Mouse (Mus musculus): ENCODE results near the gene Usp51. TPM values are rescaled to one million over a fixed set of nuclear protein-coding genes. Genes with fewer than 3 reads are reported as not detected.
"Not testable (repeated sequence)": the region's sequence is repeated elsewhere in the genome, so short reads cannot be mapped to it uniquely, and the experiment has no call there.

Usp51 gene
- total RNA-seq (2014; rRNA removed) (0.07 TPM in 1 of 2 replicates, not detected in the other), polyA plus RNA-seq (2012; rRNA removed) (not detected in 2 replicates)

DNA sequence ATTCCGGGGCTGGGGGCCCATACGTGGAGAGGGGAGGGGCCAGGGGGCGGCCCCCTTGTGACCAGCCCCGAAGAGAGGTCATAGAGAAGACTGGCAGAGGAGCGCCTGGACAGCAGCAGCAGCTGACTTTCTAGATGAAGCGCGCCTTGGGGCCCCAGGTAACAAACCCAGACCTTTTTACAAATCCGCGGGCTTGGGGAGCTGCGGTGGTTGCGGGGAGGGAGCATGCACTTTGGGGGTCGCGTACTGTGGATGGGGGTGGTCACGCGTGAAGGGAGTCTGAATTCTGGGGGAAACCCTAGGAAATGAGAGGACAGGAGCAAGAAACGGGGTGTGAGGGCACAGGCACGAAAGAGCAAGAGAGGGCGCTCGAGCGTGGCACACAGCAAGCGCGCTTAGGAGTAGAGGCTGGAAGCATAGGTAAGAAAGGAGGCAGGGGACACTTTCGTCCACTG lies at the start of gene Usp51:
Usp51 (plus strand) TSS at position 83 of the 455 bp plus-strand sequence.
- DNase-seq (ENCODE audit: extremely low read depth, low read depth, low spot score), result peak; percentile 11
- no peak for TF ChIP-seq POLR2A (IDR thresholded peaks at IDR 0.05; ENCODE audit: extremely low read depth, insufficient read depth, low read length)
- TF ChIP-seq CTCF (IDR thresholded peaks at IDR 0.05; ENCODE audit: low read depth, low read length), result peak; percentile 45
- WGBS, result 2% methylated on average over 23 of the region's 23 CpGs

DNA sequence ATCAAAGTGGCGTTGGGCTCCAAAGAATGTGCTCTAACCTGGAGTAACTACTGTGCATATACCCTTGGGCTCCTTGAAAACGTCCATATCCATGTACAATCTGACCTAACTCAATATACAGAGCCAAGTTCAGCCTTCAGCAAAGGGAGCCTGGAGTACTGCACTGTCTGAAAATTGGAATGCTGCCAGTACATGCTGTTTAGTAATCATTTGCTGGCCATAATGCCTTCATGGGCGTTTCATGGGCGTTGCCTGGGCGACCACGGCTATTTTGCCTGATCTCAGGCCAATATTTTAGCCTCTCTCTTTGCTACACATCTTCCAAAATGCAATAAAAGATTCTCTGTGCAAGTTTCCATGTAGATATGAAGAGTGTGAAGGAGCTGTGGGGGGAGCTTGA lies 36.7 kb upstream of the Usp51 start:
- Histone ChIP-seq H3K79me2 (ENCODE audit: control insufficient read depth, insufficient read depth, low read length) (no peaks in the 10 kb centered on the region), H3K36me3 (ENCODE audit: control insufficient read depth, insufficient read depth, low read length) (no peaks in the 10 kb centered on the region), H3K27me3 (ENCODE audit: control insufficient read depth, insufficient read depth, low read length) (no peaks in the 10 kb centered on the region), H3K9ac (ENCODE audit: low read depth, low read length) (no peak overlapping the region), H3K27ac (replicated peaks; ENCODE audit: insufficient read depth, low read depth, low read length) (no peak overlapping the region), H3K4me1 (ENCODE audit: control insufficient read depth, insufficient read depth, low read length) (no peaks in the 10 kb centered on the region), H3K4me3 (ENCODE audit: insufficient read depth, low read depth, low read length) (no peak overlapping the region)
- no peak for DNase-seq (ENCODE audit: extremely low read depth, low read depth, low spot score)
- 73% methylated on average over 6 of the region's 6 CpGs for WGBS
- TF ChIP-seq POLR2A (IDR thresholded peaks at IDR 0.05; ENCODE audit: extremely low read depth, insufficient read depth, low read length), result no peak
- no peak for TF ChIP-seq CTCF (IDR thresholded peaks at IDR 0.05; ENCODE audit: low read depth, low read length)

More for the DNA sequence above, at the start of gene Usp51:
- Histone ChIP-seq H3K36me3 (ENCODE audit: control insufficient read depth, insufficient read depth, low read length) (no peaks in the 10 kb centered on the region), H3K79me2 (ENCODE audit: control insufficient read depth, insufficient read depth, low read length) (no peaks in the 10 kb centered on the region), H3K27me3 (ENCODE audit: control insufficient read depth, insufficient read depth, low read length) (no peaks in the 10 kb centered on the region), H3K4me3 (ENCODE audit: insufficient read depth, low read depth, low read length) (peak within 1 kb of the TSS; percentile 99), H3K4me1 (ENCODE audit: control insufficient read depth, insufficient read depth, low read length) (no peaks in the 10 kb centered on the region), H3K9ac (ENCODE audit: low read depth, low read length) (peak within 1 kb of the TSS; percentile 68), H3K27ac (replicated peaks; ENCODE audit: insufficient read depth, low read depth, low read length) (peak within 1 kb of the TSS; percentile 37)

DNA sequence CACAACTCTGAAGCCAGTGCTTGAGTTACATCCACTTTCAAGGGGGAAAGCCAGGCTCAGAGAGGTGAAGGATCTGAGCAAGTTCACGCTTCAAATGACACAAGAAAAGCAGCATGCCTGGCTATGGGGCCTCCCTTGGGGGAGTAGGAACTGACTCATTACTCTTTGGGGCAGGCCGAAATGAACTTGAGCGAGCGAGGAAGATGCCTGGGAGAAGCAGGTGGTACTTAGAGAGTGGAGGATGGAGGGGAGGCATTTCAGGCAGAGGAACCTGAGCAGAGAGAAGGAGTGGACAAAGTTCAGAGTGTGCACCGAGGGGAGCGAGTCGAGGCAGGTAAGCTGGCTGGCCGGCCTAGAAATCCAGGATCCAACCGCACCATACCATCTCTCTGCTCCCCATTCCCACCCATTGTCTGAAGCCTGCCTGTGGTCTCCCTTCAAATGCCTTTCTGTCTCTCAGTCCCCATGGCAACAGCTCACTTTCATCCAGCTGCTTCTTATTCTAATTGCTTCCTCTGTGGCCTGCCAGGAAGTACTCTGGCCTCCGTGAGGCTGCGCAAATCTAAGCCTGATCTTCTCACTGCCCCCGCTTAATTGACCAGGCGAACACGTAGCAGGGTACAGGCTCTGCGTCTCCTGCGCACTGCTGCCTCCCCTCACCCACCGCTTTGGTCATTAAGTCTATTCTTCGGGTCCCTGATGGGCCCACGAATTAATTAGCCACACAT lies 32.6 kb upstream of the Usp51 start:
- not testable (repeated sequence) for H3K27ac ChIP-seq (replicated peaks; ENCODE audit: insufficient read depth, low read depth, low read length); H3K9ac ChIP-seq (ENCODE audit: low read depth, low read length); H3K36me3 ChIP-seq (ENCODE audit: control insufficient read depth, insufficient read depth, low read length); H3K4me3 ChIP-seq (ENCODE audit: insufficient read depth, low read depth, low read length); H3K79me2 ChIP-seq (ENCODE audit: control insufficient read depth, insufficient read depth, low read length); H3K4me1 ChIP-seq (ENCODE audit: control insufficient read depth, insufficient read depth, low read length); H3K27me3 ChIP-seq (ENCODE audit: control insufficient read depth, insufficient read depth, low read length); DNase-seq (ENCODE audit: extremely low read depth, low read depth, low spot score)
- 35% methylated on average over 4 of the region's 19 CpGs for WGBS

DNA sequence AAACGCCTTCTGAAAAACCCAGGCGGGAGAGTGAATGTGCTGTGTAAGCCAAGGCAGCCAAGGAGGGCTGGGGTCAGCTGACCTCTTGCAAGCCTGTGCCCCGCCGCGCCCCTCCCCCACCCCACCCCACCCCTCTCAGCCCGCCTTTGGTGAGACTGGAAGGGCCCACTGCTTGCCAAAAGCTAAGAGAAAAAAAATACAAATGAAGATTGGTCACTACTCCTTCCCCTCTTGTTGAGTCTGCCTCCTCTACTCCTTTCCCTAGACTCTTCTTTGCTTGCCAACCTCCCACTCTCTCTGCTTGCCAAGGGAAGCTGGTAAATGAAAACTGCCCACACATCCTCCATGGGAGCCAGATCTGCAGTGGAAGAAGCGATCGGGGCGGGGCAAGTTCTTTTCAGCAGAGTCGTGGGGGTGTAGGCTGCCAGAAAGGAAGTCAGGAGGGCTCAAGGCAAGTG lies 32.0 kb upstream of the Usp51 start:
- no peak overlapping the region for H3K27ac ChIP-seq (replicated peaks; ENCODE audit: insufficient read depth, low read depth, low read length)
- no peak for DNase-seq (ENCODE audit: extremely low read depth, low read depth, low spot score)
- no peaks in the 10 kb centered on the region for H3K79me2 ChIP-seq (ENCODE audit: control insufficient read depth, insufficient read depth, low read length)
- H3K4me3 ChIP-seq (ENCODE audit: insufficient read depth, low read depth, low read length), result no peak overlapping the region
- no peaks in the 10 kb centered on the region for H3K36me3 ChIP-seq (ENCODE audit: control insufficient read depth, insufficient read depth, low read length)
- no peaks in the 10 kb centered on the region for H3K4me1 ChIP-seq (ENCODE audit: control insufficient read depth, insufficient read depth, low read length)
- TF ChIP-seq POLR2A (IDR thresholded peaks at IDR 0.05; ENCODE audit: extremely low read depth, insufficient read depth, low read length), result no peak
- no peak for TF ChIP-seq CTCF (IDR thresholded peaks at IDR 0.05; ENCODE audit: low read depth, low read length)
- no peak overlapping the region for H3K9ac ChIP-seq (ENCODE audit: low read depth, low read length)
- whole genome bisulfite sequencing, result 7% methylated on average over 10 of the region's 10 CpGs
- H3K27me3 ChIP-seq (ENCODE audit: control insufficient read depth, insufficient read depth, low read length), result no peaks in the 10 kb centered on the region

DNA sequence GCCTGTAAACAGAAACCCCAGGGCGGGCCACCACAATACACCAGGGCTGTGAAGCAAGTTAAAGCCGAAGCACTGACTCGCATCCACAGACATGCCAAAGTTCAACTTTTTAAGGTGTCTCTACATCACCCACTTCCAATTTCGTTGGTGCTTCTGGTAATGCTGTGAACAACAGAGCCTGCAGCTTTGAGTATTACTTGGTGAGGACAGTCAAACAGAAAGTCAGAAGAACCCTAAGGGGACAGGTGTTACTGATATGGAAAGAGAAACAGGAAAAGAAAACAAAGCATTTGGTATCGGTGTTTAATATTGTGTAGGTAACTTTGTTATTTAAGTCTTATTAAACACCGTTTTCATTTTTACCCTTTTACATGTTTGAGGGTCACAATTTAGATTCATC lies 29.7 kb upstream of the Usp51 start:
- TF ChIP-seq POLR2A (IDR thresholded peaks at IDR 0.05; ENCODE audit: extremely low read depth, insufficient read depth, low read length) (no peak), CTCF (IDR thresholded peaks at IDR 0.05; ENCODE audit: low read depth, low read length) (no peak)
- DNase-seq (ENCODE audit: extremely low read depth, low read depth, low spot score), result no peak
- WGBS, result 88% methylated on average over 6 of the region's 6 CpGs

DNA sequence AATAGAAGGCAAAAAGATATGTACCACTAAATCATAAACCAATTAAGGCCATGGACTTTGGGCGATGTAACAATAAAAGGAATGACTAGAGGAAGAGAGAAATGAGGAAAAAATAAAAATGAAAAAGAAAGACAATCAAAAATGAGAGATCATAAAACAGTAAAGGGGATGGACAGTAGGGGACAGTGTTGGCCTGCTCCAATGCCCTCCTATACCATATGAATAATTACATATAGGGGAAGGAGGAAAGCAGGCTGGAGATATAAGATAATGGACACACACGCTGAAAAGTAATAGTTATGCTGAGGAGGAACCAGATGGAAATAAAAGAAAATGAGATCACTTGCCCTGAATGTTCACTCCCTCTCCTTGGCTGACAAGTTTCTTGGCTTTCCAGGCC lies 21.3 kb upstream of the Usp51 start:
- Histone ChIP-seq H3K36me3 (ENCODE audit: control insufficient read depth, insufficient read depth, low read length) (no peaks in the 10 kb centered on the region), H3K4me1 (ENCODE audit: control insufficient read depth, insufficient read depth, low read length) (no peaks in the 10 kb centered on the region), H3K27ac (replicated peaks; ENCODE audit: insufficient read depth, low read depth, low read length) (no peak overlapping the region), H3K9ac (ENCODE audit: low read depth, low read length) (no peak overlapping the region), H3K4me3 (ENCODE audit: insufficient read depth, low read depth, low read length) (no peak overlapping the region), H3K79me2 (ENCODE audit: control insufficient read depth, insufficient read depth, low read length) (no peaks in the 10 kb centered on the region), H3K27me3 (ENCODE audit: control insufficient read depth, insufficient read depth, low read length) (no peaks in the 10 kb centered on the region)
- DNase-seq (ENCODE audit: extremely low read depth, low read depth, low spot score), result no peak
- no peak for TF ChIP-seq CTCF (IDR thresholded peaks at IDR 0.05; ENCODE audit: low read depth, low read length)
- TF ChIP-seq POLR2A (IDR thresholded peaks at IDR 0.05; ENCODE audit: extremely low read depth, insufficient read depth, low read length), result no peak
- 48% methylated on average over 2 of the region's 2 CpGs for WGBS

More for the DNA sequence above, 29.7 kb upstream of the Usp51 start:
- no peaks in the 10 kb centered on the region for H3K27me3 ChIP-seq (ENCODE audit: control insufficient read depth, insufficient read depth, low read length)
- no peaks in the 10 kb centered on the region for H3K36me3 ChIP-seq (ENCODE audit: control insufficient read depth, insufficient read depth, low read length)
- no peak overlapping the region for H3K9ac ChIP-seq (ENCODE audit: low read depth, low read length)
- H3K4me1 ChIP-seq (ENCODE audit: control insufficient read depth, insufficient read depth, low read length), result no peaks in the 10 kb centered on the region
- H3K79me2 ChIP-seq (ENCODE audit: control insufficient read depth, insufficient read depth, low read length), result no peaks in the 10 kb centered on the region
- H3K27ac ChIP-seq (replicated peaks; ENCODE audit: insufficient read depth, low read depth, low read length), result no peak overlapping the region
- no peak overlapping the region for H3K4me3 ChIP-seq (ENCODE audit: insufficient read depth, low read depth, low read length)

DNA sequence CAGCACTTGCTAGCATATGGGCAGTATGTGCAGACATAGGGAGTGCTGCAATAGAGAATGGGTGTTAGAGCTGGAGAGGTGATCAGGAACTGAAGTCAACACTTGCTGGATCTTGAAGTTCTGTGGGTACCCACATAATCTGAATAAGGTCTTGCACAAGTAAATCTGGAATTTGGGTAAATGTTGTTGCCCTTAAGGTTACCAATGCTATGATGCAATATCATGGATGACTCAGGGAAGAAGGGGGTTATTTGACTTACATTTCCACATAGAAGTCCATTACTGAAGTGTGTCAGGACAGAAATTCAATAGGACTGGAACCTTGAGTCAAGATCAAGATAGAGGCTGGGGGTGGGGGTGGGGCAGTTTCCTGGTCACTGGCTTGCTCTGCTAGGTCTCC lies 16.4 kb upstream of the Usp51 start:
- H3K36me3 ChIP-seq (ENCODE audit: control insufficient read depth, insufficient read depth, low read length); H3K27ac ChIP-seq (replicated peaks; ENCODE audit: insufficient read depth, low read depth, low read length); DNase-seq (ENCODE audit: extremely low read depth, low read depth, low spot score); H3K4me1 ChIP-seq (ENCODE audit: control insufficient read depth, insufficient read depth, low read length); H3K79me2 ChIP-seq (ENCODE audit: control insufficient read depth, insufficient read depth, low read length); H3K27me3 ChIP-seq (ENCODE audit: control insufficient read depth, insufficient read depth, low read length); H3K4me3 ChIP-seq (ENCODE audit: insufficient read depth, low read depth, low read length); H3K9ac ChIP-seq (ENCODE audit: low read depth, low read length): not testable (repeated sequence)

DNA sequence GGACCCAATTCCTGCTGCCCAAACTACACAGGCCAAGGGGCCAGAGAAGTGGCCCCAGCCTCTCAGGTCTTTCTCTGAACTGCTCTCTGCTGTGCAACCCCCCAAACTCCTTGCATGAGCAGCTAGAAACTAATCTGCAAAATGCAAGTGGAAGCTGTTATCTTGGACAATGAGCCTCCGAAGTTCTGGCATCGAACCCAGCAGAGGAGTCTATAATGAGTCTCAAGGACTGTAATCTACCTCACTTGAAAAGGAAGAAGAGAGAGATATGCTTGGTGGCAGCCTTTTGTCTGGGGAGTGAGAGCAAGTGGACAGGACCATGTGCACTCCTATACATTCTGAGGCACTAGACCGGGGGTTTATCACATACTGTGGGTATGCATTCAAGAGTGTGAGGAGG lies 10.2 kb upstream of the Usp51 start:
- not testable (repeated sequence) for H3K9ac ChIP-seq (ENCODE audit: low read depth, low read length); H3K36me3 ChIP-seq (ENCODE audit: control insufficient read depth, insufficient read depth, low read length); H3K27ac ChIP-seq (replicated peaks; ENCODE audit: insufficient read depth, low read depth, low read length); DNase-seq (ENCODE audit: extremely low read depth, low read depth, low spot score); H3K27me3 ChIP-seq (ENCODE audit: control insufficient read depth, insufficient read depth, low read length); H3K79me2 ChIP-seq (ENCODE audit: control insufficient read depth, insufficient read depth, low read length); H3K4me3 ChIP-seq (ENCODE audit: insufficient read depth, low read depth, low read length); H3K4me1 ChIP-seq (ENCODE audit: control insufficient read depth, insufficient read depth, low read length)
- no CpG with 5 or more reads among the region's 3 CpGs for WGBS

Measured in liver, adult 2 months (tissue).